ENCODE assay signal across 17 mouse cellular contexts in the genomic region with DNA sequence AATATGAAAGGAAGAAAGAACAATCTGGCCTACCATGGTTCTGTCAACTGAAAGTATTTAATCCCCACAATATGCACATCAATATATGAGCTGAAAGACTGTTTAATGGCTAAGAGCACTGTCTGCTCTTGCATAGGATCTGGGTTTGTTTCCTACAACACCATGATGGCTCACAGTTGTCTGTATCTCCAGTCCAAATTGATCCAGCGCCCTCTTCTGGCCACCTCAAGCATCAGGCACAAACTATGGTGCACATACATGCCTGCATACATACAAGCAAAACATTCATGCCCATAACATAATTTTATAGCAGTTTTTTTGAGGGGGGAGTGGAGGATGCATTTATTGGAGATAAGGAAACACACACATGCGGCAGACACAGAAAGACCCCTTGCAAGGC. TPM values are rescaled to one million over a fixed set of nuclear protein-coding genes. Genes with fewer than 3 reads are reported as not detected.
"Had no signal": no experiment of that assay in that cellular context is flagged by ENCODE, and none has a peak within 500 bp of the region (broad histone marks: within the 10 kb centered on the region; RNA-seq: fewer than 3 reads in every experiment).

No protein-coding gene starts in this region.

- DNase-seq: kidney, adult 2 months; kidney, postnatal 10 days; kidney, postnatal 36 days; layer of hippocampus, adult 9-11 months; lung, adult 2 months; lung, postnatal 36 days; midbrain, embryonic 14.5 days; thymus, adult 18-20 months; thymus, postnatal 36 days had no signal

- H3K4me3 ChIP-seq: limb, embryonic 10.5 days; limb, embryonic 13.5 days; liver, embryonic 15.5 days; megakaryocyte, embryonic 14.5 days had no signal

- H3K4me2 ChIP-seq: limb, embryonic 13.5 days; liver, embryonic 15.5 days; midbrain, embryonic 11.5 days had no signal

- H3K27me3 ChIP-seq: limb, embryonic 13.5 days; liver, embryonic 15.5 days; megakaryocyte, embryonic 14.5 days had no signal

- H3K27ac ChIP-seq: limb, embryonic 10.5 days; limb, embryonic 13.5 days; liver, embryonic 15.5 days had no signal

- H3K9ac ChIP-seq: limb, embryonic 13.5 days; liver, embryonic 15.5 days had no signal

- H3K4me1 ChIP-seq: limb, embryonic 10.5 days; limb, embryonic 13.5 days; liver, embryonic 15.5 days; megakaryocyte, embryonic 14.5 days had no signal

- H3K9me3 ChIP-seq: liver, embryonic 15.5 days had no signal

RNA-seq across cellular contexts. Expression of a gene that starts 42.1 kb away (rescaled TPM):
- total RNA-seq: liver, adult 2 months; midbrain, postnatal 0 days had no signal

RNA-seq across cellular contexts. Expression of a gene that starts 57.3 kb away (rescaled TPM):
- total RNA-seq: left cerebral cortex, postnatal 25 days; midbrain, postnatal 0 days had no signal
